Mouse (Mus musculus): ENCODE data around the gene Tagln2. TPM values are rescaled to one million over a fixed set of nuclear protein-coding genes. Genes with fewer than 3 reads are reported as not detected.

The Tagln2 gene
- total and polyA plus RNA-seq, 2 experiments, result 14.9 to 25.6 TPM

DNA sequence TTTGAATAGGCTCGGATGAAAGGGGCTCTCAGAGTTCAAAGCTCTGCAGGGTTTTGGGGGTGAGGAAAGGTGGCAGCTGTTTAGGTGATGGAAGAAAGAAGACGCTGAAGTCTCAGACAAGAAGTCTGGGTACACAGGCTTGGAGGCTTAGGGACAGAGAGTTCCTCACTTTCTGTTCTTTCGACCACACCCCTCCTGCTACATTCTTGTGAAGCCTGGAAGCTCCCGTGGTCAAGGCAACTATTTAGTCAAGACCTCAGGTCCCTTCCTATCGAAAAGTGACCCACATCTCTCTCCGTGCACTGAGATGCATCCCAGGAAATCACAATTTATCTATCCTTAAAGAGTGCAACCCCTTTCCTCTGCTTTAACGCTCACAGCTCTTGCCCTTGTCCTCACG, 49.9 kb downstream of the Tagln2 start:
- no peaks in the 10 kb centered on the region for H3K4me1 ChIP-seq (ENCODE audit: control insufficient read depth, insufficient read depth, low read length)
- H3K4me3 ChIP-seq (ENCODE audit: insufficient read depth, low read depth, low read length), result peak overlapping the region; percentile 28; the same call in 1 of the 2 replicates
- no peak overlapping the region for H3K27ac ChIP-seq (replicated peaks; ENCODE audit: insufficient read depth, low read depth, low read length)
- DNase-seq (ENCODE audit: extremely low read depth, low read depth, low spot score), result no peak
- WGBS, result 14% methylated on average over 8 of the region's 8 CpGs
- H3K79me2 ChIP-seq (ENCODE audit: control insufficient read depth, insufficient read depth, low read length), result no peaks in the 10 kb centered on the region
- no peaks in the 10 kb centered on the region for H3K36me3 ChIP-seq (ENCODE audit: control insufficient read depth, insufficient read depth, low read length)
- H3K9ac ChIP-seq (ENCODE audit: low read depth, low read length), result no peak overlapping the region
- no peak for TF ChIP-seq CTCF (IDR thresholded peaks at IDR 0.05; ENCODE audit: low read depth, low read length)
- no peak for TF ChIP-seq POLR2A (IDR thresholded peaks at IDR 0.05; ENCODE audit: extremely low read depth, insufficient read depth, low read length)
- no peaks in the 10 kb centered on the region for H3K27me3 ChIP-seq (ENCODE audit: control insufficient read depth, insufficient read depth, low read length)

DNA sequence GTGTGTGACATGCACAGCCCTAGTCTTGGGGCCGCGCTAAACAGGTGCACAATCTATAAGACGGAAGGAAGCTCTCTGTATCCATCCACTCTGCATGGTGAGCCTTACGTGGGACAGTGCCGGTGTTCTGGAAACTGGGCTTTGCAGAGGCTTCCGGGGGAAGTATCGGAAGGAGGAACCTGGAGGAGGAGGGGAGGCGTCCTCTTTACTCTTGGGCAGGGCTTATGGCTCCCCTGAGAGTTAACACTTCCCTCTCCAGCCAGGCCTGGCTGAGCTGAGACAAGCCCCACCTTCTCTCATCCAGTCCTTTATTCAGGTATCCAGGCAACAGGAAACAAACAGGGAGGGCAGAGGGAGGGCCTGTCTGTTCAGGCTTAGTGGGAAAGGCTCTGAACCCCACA, 50.7 kb downstream of the Tagln2 start:
- 4% methylated on average over 8 of the region's 8 CpGs for WGBS
- no peaks in the 10 kb centered on the region for H3K27me3 ChIP-seq (ENCODE audit: control insufficient read depth, insufficient read depth, low read length)
- no peak overlapping the region for H3K27ac ChIP-seq (replicated peaks; ENCODE audit: insufficient read depth, low read depth, low read length)
- peak; percentile 21 for DNase-seq (ENCODE audit: extremely low read depth, low read depth, low spot score)
- no peaks in the 10 kb centered on the region for H3K4me1 ChIP-seq (ENCODE audit: control insufficient read depth, insufficient read depth, low read length)
- H3K9ac ChIP-seq (ENCODE audit: low read depth, low read length), result no peak overlapping the region
- peak overlapping the region; percentile 28; the same call in 1 of the 2 replicates for H3K4me3 ChIP-seq (ENCODE audit: insufficient read depth, low read depth, low read length)
- H3K79me2 ChIP-seq (ENCODE audit: control insufficient read depth, insufficient read depth, low read length), result no peaks in the 10 kb centered on the region
- H3K36me3 ChIP-seq (ENCODE audit: control insufficient read depth, insufficient read depth, low read length), result no peaks in the 10 kb centered on the region
- TF ChIP-seq POLR2A (IDR thresholded peaks at IDR 0.05; ENCODE audit: extremely low read depth, insufficient read depth, low read length) (no peak), CTCF (IDR thresholded peaks at IDR 0.05; ENCODE audit: low read depth, low read length) (no peak)

DNA sequence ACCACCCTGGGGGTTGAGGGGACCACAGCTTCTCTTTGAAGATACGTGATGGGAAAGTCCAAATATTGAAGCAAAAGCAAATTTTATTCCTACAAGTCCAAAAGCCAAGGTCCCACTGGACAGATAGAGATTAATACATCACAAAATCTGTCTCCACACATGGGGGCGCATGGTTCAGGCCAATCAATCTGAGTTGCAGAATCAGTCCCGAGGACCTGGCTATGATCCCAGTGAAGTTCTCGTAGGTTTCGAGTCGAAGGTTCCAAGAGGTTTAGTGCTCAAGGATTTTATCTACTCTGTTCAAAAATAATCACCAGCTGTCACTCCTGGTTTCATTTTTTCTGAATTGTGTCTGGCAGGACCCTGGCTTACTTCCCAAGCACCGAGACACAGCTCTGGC, 51.2 kb downstream of the Tagln2 start:
- H3K36me3 ChIP-seq (ENCODE audit: control insufficient read depth, insufficient read depth, low read length), result no peaks in the 10 kb centered on the region
- no peak overlapping the region for H3K27ac ChIP-seq (replicated peaks; ENCODE audit: insufficient read depth, low read depth, low read length)
- H3K4me1 ChIP-seq (ENCODE audit: control insufficient read depth, insufficient read depth, low read length), result no peaks in the 10 kb centered on the region
- no peaks in the 10 kb centered on the region for H3K79me2 ChIP-seq (ENCODE audit: control insufficient read depth, insufficient read depth, low read length)
- H3K27me3 ChIP-seq (ENCODE audit: control insufficient read depth, insufficient read depth, low read length), result no peaks in the 10 kb centered on the region
- H3K9ac ChIP-seq (ENCODE audit: low read depth, low read length), result no peak overlapping the region
- DNase-seq (ENCODE audit: extremely low read depth, low read depth, low spot score), result no peak
- TF ChIP-seq POLR2A (IDR thresholded peaks at IDR 0.05; ENCODE audit: extremely low read depth, insufficient read depth, low read length) (no peak), CTCF (IDR thresholded peaks at IDR 0.05; ENCODE audit: low read depth, low read length) (no peak)
- H3K4me3 ChIP-seq (ENCODE audit: insufficient read depth, low read depth, low read length), result no peak overlapping the region
- WGBS, result 49% methylated on average over 7 of the region's 7 CpGs

DNA sequence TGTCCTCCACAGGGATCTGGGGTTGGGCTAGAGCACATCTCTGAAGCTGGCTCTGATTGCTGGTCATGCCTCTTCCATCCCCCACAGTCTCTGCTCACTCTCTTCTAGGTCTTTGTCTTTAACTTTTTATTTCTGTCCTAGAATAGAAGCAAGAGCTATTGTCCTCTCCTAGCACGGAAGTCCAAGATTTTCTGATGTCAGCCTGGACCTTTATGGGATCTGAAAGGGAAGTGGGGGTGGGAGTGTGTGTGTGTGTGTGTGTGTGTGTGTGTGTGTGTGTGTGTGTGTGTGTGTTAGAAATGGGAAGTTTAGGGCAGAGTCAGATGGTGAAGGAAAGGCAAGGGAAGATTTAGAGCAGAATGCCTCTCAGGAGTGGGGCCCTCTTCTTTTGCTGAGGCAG, 52.8 kb downstream of the Tagln2 start:
- Histone ChIP-seq H3K9ac (ENCODE audit: low read depth, low read length) (no peak overlapping the region), H3K36me3 (ENCODE audit: control insufficient read depth, insufficient read depth, low read length) (no peaks in the 10 kb centered on the region), H3K27ac (replicated peaks; ENCODE audit: insufficient read depth, low read depth, low read length) (no peak overlapping the region), H3K4me1 (ENCODE audit: control insufficient read depth, insufficient read depth, low read length) (no peaks in the 10 kb centered on the region), H3K27me3 (ENCODE audit: control insufficient read depth, insufficient read depth, low read length) (no peaks in the 10 kb centered on the region), H3K79me2 (ENCODE audit: control insufficient read depth, insufficient read depth, low read length) (no peaks in the 10 kb centered on the region), H3K4me3 (ENCODE audit: insufficient read depth, low read depth, low read length) (no peak overlapping the region)
- DNase-seq (ENCODE audit: extremely low read depth, low read depth, low spot score), result no peak
- WGBS, result 57% methylated on average over 1 of the region's 1 CpGs
- TF ChIP-seq POLR2A (IDR thresholded peaks at IDR 0.05; ENCODE audit: extremely low read depth, insufficient read depth, low read length) (no peak), CTCF (IDR thresholded peaks at IDR 0.05; ENCODE audit: low read depth, low read length) (no peak)

DNA sequence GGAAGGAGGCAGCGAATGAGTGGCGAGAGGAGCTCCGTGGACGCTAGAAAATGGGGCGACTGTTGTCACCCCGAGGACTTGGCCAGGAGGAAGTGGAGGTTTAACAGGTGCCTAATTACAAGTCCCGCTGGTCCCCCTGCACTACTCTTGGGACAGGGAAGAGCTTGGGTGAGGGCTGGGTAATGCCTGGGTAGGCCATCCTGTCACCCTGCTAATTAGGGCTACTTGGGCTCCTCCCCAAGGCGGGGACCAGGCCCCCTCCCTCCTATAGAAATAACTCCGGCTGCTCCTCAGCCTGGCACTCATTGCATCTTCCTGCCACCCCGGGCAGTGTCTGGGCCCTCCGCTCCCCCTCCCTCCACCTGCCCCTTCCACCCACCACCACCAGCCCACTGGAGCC, 55.8 kb downstream of the Tagln2 start, which contains the start of gene Vsig8:
Gene Vsig8 (plus strand): TSS at position 301 of the 400 bp plus-strand sequence.
- H3K79me2 ChIP-seq (ENCODE audit: control insufficient read depth, insufficient read depth, low read length), result no peaks in the 10 kb centered on the region
- 74% methylated on average over 11 of the region's 11 CpGs for WGBS
- no peak within 1 kb of the TSS for H3K4me3 ChIP-seq (ENCODE audit: insufficient read depth, low read depth, low read length)
- H3K9ac ChIP-seq (ENCODE audit: low read depth, low read length), result no peak within 1 kb of the TSS
- H3K27me3 ChIP-seq (ENCODE audit: control insufficient read depth, insufficient read depth, low read length), result no peaks in the 10 kb centered on the region
- no peak for DNase-seq (ENCODE audit: extremely low read depth, low read depth, low spot score)
- no peak for TF ChIP-seq CTCF (IDR thresholded peaks at IDR 0.05; ENCODE audit: low read depth, low read length)
- no peak for TF ChIP-seq POLR2A (IDR thresholded peaks at IDR 0.05; ENCODE audit: extremely low read depth, insufficient read depth, low read length)
- no peak within 1 kb of the TSS for H3K27ac ChIP-seq (replicated peaks; ENCODE audit: insufficient read depth, low read depth, low read length)
- H3K36me3 ChIP-seq (ENCODE audit: control insufficient read depth, insufficient read depth, low read length), result no peaks in the 10 kb centered on the region
- no peaks in the 10 kb centered on the region for H3K4me1 ChIP-seq (ENCODE audit: control insufficient read depth, insufficient read depth, low read length)

Other genes with a start within 250 kb of the Tagln2 start
- gene Atp1a4, start 241.6 kb upstream of the Tagln2 start, total RNA-seq (2014; rRNA removed), result 0.07 and 0.09 TPM in 2 replicates
- 0.02 TPM in 1 of 2 replicates, not detected in the other for gene Atp1a4, start 241.6 kb upstream of the Tagln2 start, polyA plus RNA-seq (2012; rRNA removed)
- 3.6 and 9.7 TPM in 2 replicates for gene Igsf8, start 238.4 kb upstream of the Tagln2 start, total RNA-seq (2014; rRNA removed)
- gene Igsf8, start 238.4 kb upstream of the Tagln2 start, polyA plus RNA-seq (2012; rRNA removed), result 15.3 and 26.3 TPM in 2 replicates
- gene Atp1a2, start 202.0 kb upstream of the Tagln2 start, total RNA-seq (2014; rRNA removed), result 0.92 and 0.94 TPM in 2 replicates
- 0.37 and 0.59 TPM in 2 replicates for gene Atp1a2, start 202.0 kb upstream of the Tagln2 start, polyA plus RNA-seq (2012; rRNA removed)
- gene Kcnj9, start 170.7 kb upstream of the Tagln2 start, total RNA-seq (2014; rRNA removed), result 0.09 and 0.20 TPM in 2 replicates
- gene Kcnj9, start 170.7 kb upstream of the Tagln2 start, polyA plus RNA-seq (2012; rRNA removed), result 0.02 and 0.09 TPM in 2 replicates
- 0.37 and 0.47 TPM in 2 replicates for gene Kcnj10, start 158.8 kb upstream of the Tagln2 start, total RNA-seq (2014; rRNA removed)
- gene Kcnj10, start 158.8 kb upstream of the Tagln2 start, polyA plus RNA-seq (2012; rRNA removed), result 0.34 and 0.39 TPM in 2 replicates
- 3.6 and 3.7 TPM in 2 replicates for gene Pigm, start 123.5 kb upstream of the Tagln2 start, total RNA-seq (2014; rRNA removed)
- 2.9 and 4.4 TPM in 2 replicates for gene Pigm, start 123.5 kb upstream of the Tagln2 start, polyA plus RNA-seq (2012; rRNA removed)
- 0.87 and 0.92 TPM in 2 replicates for gene Slamf9, start 24.7 kb upstream of the Tagln2 start, total RNA-seq (2014; rRNA removed)
- 0.17 and 0.53 TPM in 2 replicates for gene Slamf9, start 24.7 kb upstream of the Tagln2 start, polyA plus RNA-seq (2012; rRNA removed)
- 0.27 and 0.28 TPM in 2 replicates for gene Igsf9, start 18.3 kb upstream of the Tagln2 start, total RNA-seq (2014; rRNA removed)
- gene Igsf9, start 18.3 kb upstream of the Tagln2 start, polyA plus RNA-seq (2012; rRNA removed), result 0.55 and 0.80 TPM in 2 replicates
- gene Cfap45, start 20.8 kb downstream of the Tagln2 start, total RNA-seq (2014; rRNA removed), result 0.09 and 0.13 TPM in 2 replicates
- 0.39 TPM in 1 of 2 replicates, not detected in the other for gene Cfap45, start 20.8 kb downstream of the Tagln2 start, polyA plus RNA-seq (2012; rRNA removed)
- gene Vsig8, start 55.9 kb downstream of the Tagln2 start, total RNA-seq (2014; rRNA removed), result 0.07 TPM in 1 of 2 replicates, not detected in the other
- not detected in 2 replicates for gene Vsig8, start 55.9 kb downstream of the Tagln2 start, polyA plus RNA-seq (2012; rRNA removed)
- 1.3 and 1.7 TPM in 2 replicates for gene Slamf8, start 90.5 kb downstream of the Tagln2 start, total RNA-seq (2014; rRNA removed)
- 0.45 and 1.2 TPM in 2 replicates for gene Slamf8, start 90.5 kb downstream of the Tagln2 start, polyA plus RNA-seq (2012; rRNA removed)
- gene Fcrl6, start 102.5 kb downstream of the Tagln2 start, total RNA-seq (2014; rRNA removed), result not detected in 2 replicates
- gene Fcrl6, start 102.5 kb downstream of the Tagln2 start, polyA plus RNA-seq (2012; rRNA removed), result not detected in 2 replicates
- 3.5 and 5.6 TPM in 2 replicates for gene Dusp23, start 132.9 kb downstream of the Tagln2 start, total RNA-seq (2014; rRNA removed)
- gene Dusp23, start 132.9 kb downstream of the Tagln2 start, polyA plus RNA-seq (2012; rRNA removed), result 30.9 and 44.1 TPM in 2 replicates
- gene Crp, start 198.0 kb downstream of the Tagln2 start, total RNA-seq (2014; rRNA removed), result 470 and 497 TPM in 2 replicates
- gene Crp, start 198.0 kb downstream of the Tagln2 start, polyA plus RNA-seq (2012; rRNA removed), result 279 and 317 TPM in 2 replicates